Mouse (Mus musculus): ENCODE data around the gene Klc2. TPM values are rescaled to one million over a fixed set of nuclear protein-coding genes. Genes with fewer than 3 reads are reported as not detected.

Gene Klc2
- total and polyA plus RNA-seq, 3 experiments: 7.3 to 30.3 TPM; not detected in 1

DNA sequence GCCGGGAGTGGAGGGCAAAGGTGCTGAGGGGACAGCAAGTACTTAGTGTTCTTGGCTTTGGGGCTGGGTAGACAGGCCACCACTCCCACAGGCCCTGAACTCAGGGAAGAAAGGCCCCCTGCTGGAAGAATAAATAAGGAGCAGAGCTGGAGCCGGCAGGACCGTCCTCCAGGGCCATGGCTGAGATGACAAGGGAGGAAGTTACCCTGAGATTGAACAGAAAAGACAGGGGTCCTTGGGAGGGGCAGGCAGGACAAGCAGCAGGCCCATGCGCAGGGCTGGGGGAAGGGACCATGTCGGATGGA lies 10.1 kb downstream of the Klc2 start:
- Histone ChIP-seq H3K4me3 (ENCODE audit: control insufficient read depth in 1 of 2, insufficient read depth in 1 of 2, low read depth in 2 of 2, low read length in 2 of 2) (no peak overlapping the region), H3K9me3 (replicated peaks; ENCODE audit: insufficient read depth, low read length) (no peaks in the 10 kb centered on the region), H3K9ac (ENCODE audit: control insufficient read depth, low read depth, low read length, poor library complexity, severe bottlenecking) (no peak overlapping the region), H3K27me3 (ENCODE audit: control insufficient read depth in 1 of 2, insufficient read depth in 2 of 2, low read length in 2 of 2) (no peaks in the 10 kb centered on the region), H3K27ac (ENCODE audit: control insufficient read depth, low read depth, low read length) (no peak overlapping the region), H3K79me2 (ENCODE audit: control insufficient read depth, insufficient read depth, low read length, poor library complexity) (peaks cover 9% of the 10 kb centered on the region; the same call in 1 of the 2 replicates), H3K36me3 (ENCODE audit: control insufficient read depth in 1 of 2, insufficient read depth in 2 of 2, low read length in 2 of 2) (peaks cover 1 to 6% of the 10 kb centered on the region in 2 experiments; a peak in 3 of 4 replicates), H3K4me1 (ENCODE audit: control insufficient read depth in 1 of 2, insufficient read depth in 2 of 2, low read length in 2 of 2) (peaks cover 2 to 6% of the 10 kb centered on the region in 2 experiments; a peak in 3 of 4 replicates)
- TF ChIP-seq CHD1 (IDR thresholded peaks at IDR 0.05; ENCODE audit: low read depth, low read length): no peak
- TF ChIP-seq SMC3 (IDR thresholded peaks at IDR 0.05; ENCODE audit: low read depth, low read length): peak; percentile 17; the same call in 1 of the 2 replicates
- TF ChIP-seq CTCF (IDR thresholded peaks at IDR 0.05 in 2 of 3, conservative IDR thresholded peaks at IDR 0.05 in 1 of 3; ENCODE audit: control insufficient read depth in 1 of 3, insufficient read depth in 1 of 3, low read depth in 2 of 3, low read length in 3 of 3, poor library complexity in 1 of 3, severe bottlenecking in 1 of 3): peak in 2 of 3 experiments; percentile 17 to 34; a peak in 2 of 6 replicates
- peak; percentile 39 for DNase-seq (ENCODE audit: low read depth, low spot score)

DNA sequence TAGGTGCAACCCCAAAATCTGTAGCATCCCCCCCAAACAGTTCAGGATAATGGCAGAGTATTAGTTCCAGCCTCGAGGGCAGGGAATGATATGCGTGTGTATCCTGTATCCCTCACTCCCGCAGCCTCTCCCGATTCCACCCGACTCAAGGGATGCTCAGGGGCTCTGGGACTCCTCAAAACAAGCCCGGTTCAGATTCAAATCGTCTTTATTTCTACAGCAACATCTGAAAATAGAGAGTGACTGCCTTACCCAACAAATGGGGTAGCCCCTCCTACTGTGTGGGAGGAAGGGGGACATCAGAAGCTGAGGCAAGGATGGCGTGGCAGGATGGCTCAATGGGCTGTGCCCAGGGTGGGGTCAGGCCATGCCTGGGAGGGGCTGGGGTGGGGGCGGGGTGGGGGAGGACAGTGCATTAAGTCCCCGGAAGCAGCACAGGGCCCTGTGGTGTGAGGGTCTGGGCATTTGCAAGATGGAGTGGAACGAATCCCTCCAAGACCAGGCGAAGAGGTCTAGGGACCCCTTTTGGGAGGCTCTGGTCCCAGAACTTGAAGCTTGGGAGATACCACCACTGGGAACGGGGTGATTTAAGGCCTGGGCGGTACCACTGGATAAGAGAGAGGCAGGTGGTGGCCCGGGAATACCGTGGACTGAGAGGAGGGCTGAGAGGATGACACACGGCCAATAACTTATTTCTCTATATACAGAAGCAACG lies 10.6 kb downstream of the Klc2 start:
- Histone ChIP-seq H3K36me3 (ENCODE audit: control insufficient read depth in 1 of 2, insufficient read depth in 2 of 2, low read length in 2 of 2) (peaks cover 1 to 6% of the 10 kb centered on the region in 2 experiments; a peak in 3 of 4 replicates), H3K4me3 (ENCODE audit: control insufficient read depth in 1 of 2, insufficient read depth in 1 of 2, low read depth in 2 of 2, low read length in 2 of 2) (no peak overlapping the region), H3K79me2 (ENCODE audit: control insufficient read depth, insufficient read depth, low read length, poor library complexity) (peaks cover 9% of the 10 kb centered on the region; the same call in 1 of the 2 replicates), H3K4me1 (ENCODE audit: control insufficient read depth in 1 of 2, insufficient read depth in 2 of 2, low read length in 2 of 2) (peaks cover 2 to 6% of the 10 kb centered on the region in 2 experiments; a peak in 3 of 4 replicates), H3K27ac (ENCODE audit: control insufficient read depth, low read depth, low read length) (no peak overlapping the region), H3K9ac (ENCODE audit: control insufficient read depth, low read depth, low read length, poor library complexity, severe bottlenecking) (no peak overlapping the region), H3K27me3 (ENCODE audit: control insufficient read depth in 1 of 2, insufficient read depth in 2 of 2, low read length in 2 of 2) (no peaks in the 10 kb centered on the region), H3K9me3 (replicated peaks; ENCODE audit: insufficient read depth, low read length) (no peaks in the 10 kb centered on the region)
- no peak for DNase-seq (ENCODE audit: low read depth, low spot score)
- no peak for TF ChIP-seq POLR2AphosphoS5 (IDR thresholded peaks at IDR 0.05; ENCODE audit: borderline replicate concordance, low read depth, low read length)
- no peak for TF ChIP-seq GATA1 (IDR thresholded peaks at IDR 0.05; ENCODE audit: low read depth, low read length)
- TF ChIP-seq GABPA (IDR thresholded peaks at IDR 0.05; ENCODE audit: low read depth, low read length): no peak

DNA sequence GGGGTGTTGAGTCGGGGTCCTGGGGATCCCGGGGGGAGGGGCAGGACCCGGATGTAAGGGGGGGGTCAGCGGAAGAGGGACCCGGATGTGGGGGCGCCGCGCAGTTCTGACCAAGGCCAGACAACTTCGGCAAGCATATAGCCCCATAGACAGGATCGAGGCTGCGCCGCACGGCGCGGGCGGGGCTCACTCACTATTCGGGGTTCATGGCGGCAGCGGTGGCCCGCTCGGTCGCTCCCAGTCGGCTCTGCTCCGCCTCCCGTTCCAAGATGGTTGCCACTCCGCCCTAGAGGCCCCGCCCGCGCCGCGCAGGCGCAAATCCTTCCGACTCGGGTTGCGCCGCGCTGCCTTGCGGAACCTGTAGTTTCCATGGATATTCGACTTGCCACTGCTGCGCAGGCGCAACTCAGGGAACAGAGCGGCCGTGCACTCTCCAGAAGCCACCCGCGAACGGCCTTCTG lies 11.6 kb downstream of the Klc2 start, which contains the start of gene Rab1b:
TSS of gene Rab1b (minus strand) at position 342 of the 461 bp plus-strand sequence.
- TF ChIP-seq ZKSCAN1 (IDR thresholded peaks at IDR 0.05; ENCODE audit: low read depth, low read length) (no peak), UBTF (IDR thresholded peaks at IDR 0.05; ENCODE audit: borderline replicate concordance, insufficient read depth, low read depth, low read length) (no peak), NRF1 (IDR thresholded peaks at IDR 0.05; ENCODE audit: insufficient read depth, low read depth, low read length, poor library complexity, severe bottlenecking) (peak; percentile 93), HCFC1 (IDR thresholded peaks at IDR 0.05; ENCODE audit: low read depth, low read length) (peak; percentile 96), E2F4 (IDR thresholded peaks at IDR 0.05; ENCODE audit: borderline replicate concordance, low read depth, low read length) (no peak; the same call in 1 of the 2 replicates), BHLHE40 (IDR thresholded peaks at IDR 0.05; ENCODE audit: borderline replicate concordance, low read depth, low read length) (no peak), MAZ (IDR thresholded peaks at IDR 0.05; ENCODE audit: low read depth, low read length) (peak; percentile 77), POLR2AphosphoS2 (IDR thresholded peaks at IDR 0.05; ENCODE audit: low read length) (0 out of 2 replicates have a peak, but pooled peaks have one; percentile 30), TCF12 (IDR thresholded peaks at IDR 0.05; ENCODE audit: low read depth, low read length) (peak; percentile 52; the same call in 1 of the 2 replicates), USF2 (IDR thresholded peaks at IDR 0.05; ENCODE audit: borderline replicate concordance in 1 of 2, insufficient read depth in 1 of 2, low read depth in 1 of 2, low read length in 2 of 2) (no peak), KAT2A (conservative IDR thresholded peaks at IDR 0.05; ENCODE audit: low read depth, low read length) (peak; percentile 84), ETS1 (IDR thresholded peaks at IDR 0.05; ENCODE audit: low read depth, low read length) (no peak; the same call in 1 of the 2 replicates), MYC (IDR thresholded peaks at IDR 0.05; ENCODE audit: low read depth, low read length) (no peak), NELFE (IDR thresholded peaks at IDR 0.05; ENCODE audit: low read depth, low read length) (peak; percentile 60), POLR2A (IDR thresholded peaks at IDR 0.05; ENCODE audit: control insufficient read depth in 1 of 2, insufficient read depth in 1 of 2, low read depth in 1 of 2, low read length in 2 of 2, poor library complexity in 1 of 2) (peak; percentile 29 to 78; a peak in 2 of 4 replicates)
- Histone ChIP-seq H3K27me3 (ENCODE audit: control insufficient read depth in 1 of 2, insufficient read depth in 2 of 2, low read length in 2 of 2) (no peaks in the 10 kb centered on the region), H3K27ac (ENCODE audit: control insufficient read depth, low read depth, low read length) (peak within 1 kb of the TSS; percentile 90), H3K79me2 (ENCODE audit: control insufficient read depth, insufficient read depth, low read length, poor library complexity) (peaks cover 9% of the 10 kb centered on the region; the same call in 1 of the 2 replicates), H3K36me3 (ENCODE audit: control insufficient read depth in 1 of 2, insufficient read depth in 2 of 2, low read length in 2 of 2) (peaks cover 1 to 6% of the 10 kb centered on the region in 2 experiments; a peak in 3 of 4 replicates), H3K9me3 (replicated peaks; ENCODE audit: insufficient read depth, low read length) (no peaks in the 10 kb centered on the region), H3K4me1 (ENCODE audit: control insufficient read depth in 1 of 2, insufficient read depth in 2 of 2, low read length in 2 of 2) (peaks cover 2 to 6% of the 10 kb centered on the region in 2 experiments; a peak in 3 of 4 replicates), H3K4me3 (ENCODE audit: control insufficient read depth in 1 of 2, insufficient read depth in 1 of 2, low read depth in 2 of 2, low read length in 2 of 2) (peak within 1 kb of the TSS; percentile 88 to 93), H3K9ac (ENCODE audit: control insufficient read depth, low read depth, low read length, poor library complexity, severe bottlenecking) (peak within 1 kb of the TSS; percentile 96)
- peak; percentile 98 for DNase-seq (ENCODE audit: low read depth, low spot score)

Measured in MEL (cell line).